Mouse (Mus musculus) olfactory bulb, adult 2 months (tissue): ENCODE results near the gene Olfr153.

Experiments used
- CTCF ChIP-seq: fragments of 200-500 bp; IDR thresholded peaks from 2 replicates; pipeline ENCODE4 v1.5.1; 2012; ENCODE audit warnings: low read depth, mild to moderate bottlenecking, low read length, moderate library complexity; ENCODE audit not compliant: insufficient read depth
- POLR2A ChIP-seq: fragments of 200-500 bp; IDR thresholded peaks from 2 replicates; pipeline ENCODE4 v1.6.1; 2012; ENCODE audit warnings: mild to moderate bottlenecking, low read depth, low read length, moderate library complexity; ENCODE audit not compliant: insufficient read depth

GRCm38 (mm10) chr2:87506265-87506664 lies 25.3 kb upstream of the Olfr153 start, which contains the start of gene Pramel6:
- TF ChIP-seq CTCF (no peak), POLR2A (no peak)
